Mouse (Mus musculus) T-helper 2 cell (primary cell): ENCODE measurements around the gene a.

ENCODE experiments used
- in situ Hi-C: fragments of 300-600 bp; cut with MboI, MseI; formaldehyde crosslinking; loops from one replicate; pipeline ENCODE4 v1.15.1; 2025; ENCODE audit warnings: high pct_unique_total_duplicates

a gene

DNA sequence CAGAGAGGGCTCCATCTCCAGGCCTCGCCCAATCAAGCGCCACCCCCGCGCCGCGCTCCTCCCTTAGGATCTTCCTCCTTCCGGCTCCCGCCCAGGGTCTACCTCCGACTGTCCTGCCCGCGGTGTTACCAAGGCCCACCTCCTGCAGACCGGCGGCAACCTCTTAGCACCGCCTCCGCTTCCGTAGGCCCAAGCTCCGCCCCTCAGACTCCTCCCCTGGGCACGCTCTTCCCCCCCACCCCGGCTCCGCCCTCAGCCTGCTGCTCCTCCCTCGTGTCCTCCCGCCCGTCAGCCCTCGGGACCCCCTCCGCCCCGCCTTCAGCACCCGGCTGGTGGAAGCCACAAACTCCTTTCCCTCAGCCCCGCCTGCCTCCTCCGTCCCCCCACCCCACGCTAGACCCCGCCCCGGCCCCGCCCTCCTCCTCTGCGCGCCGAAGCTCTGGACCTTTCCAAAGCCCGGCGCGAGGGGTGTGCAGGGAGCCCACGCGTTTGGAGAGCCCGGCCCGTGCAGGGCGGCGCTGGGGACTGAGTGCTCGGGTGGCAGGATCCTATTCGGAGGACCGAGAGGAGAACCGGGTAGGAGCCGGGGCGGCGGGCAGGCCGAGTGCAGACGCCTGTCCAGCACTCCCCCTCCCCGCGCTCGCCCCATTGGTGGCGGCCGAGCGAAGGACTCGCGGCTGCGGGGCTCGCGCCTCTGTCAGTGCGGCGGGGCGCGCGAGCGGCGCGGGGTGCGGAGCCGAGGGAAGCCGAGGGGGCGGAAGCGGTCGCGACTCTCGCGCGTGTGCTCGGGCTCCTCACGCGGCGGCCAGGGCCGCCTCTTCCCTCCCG lies at the start of gene a, which contains the start of gene Raly:
a (plus strand) TSS at position 747 of the 828 bp plus-strand sequence.
Raly (plus strand) TSS at position 441 of the 828 bp plus-strand sequence.
- in situ Hi-C loops: no loop called here

DNA sequence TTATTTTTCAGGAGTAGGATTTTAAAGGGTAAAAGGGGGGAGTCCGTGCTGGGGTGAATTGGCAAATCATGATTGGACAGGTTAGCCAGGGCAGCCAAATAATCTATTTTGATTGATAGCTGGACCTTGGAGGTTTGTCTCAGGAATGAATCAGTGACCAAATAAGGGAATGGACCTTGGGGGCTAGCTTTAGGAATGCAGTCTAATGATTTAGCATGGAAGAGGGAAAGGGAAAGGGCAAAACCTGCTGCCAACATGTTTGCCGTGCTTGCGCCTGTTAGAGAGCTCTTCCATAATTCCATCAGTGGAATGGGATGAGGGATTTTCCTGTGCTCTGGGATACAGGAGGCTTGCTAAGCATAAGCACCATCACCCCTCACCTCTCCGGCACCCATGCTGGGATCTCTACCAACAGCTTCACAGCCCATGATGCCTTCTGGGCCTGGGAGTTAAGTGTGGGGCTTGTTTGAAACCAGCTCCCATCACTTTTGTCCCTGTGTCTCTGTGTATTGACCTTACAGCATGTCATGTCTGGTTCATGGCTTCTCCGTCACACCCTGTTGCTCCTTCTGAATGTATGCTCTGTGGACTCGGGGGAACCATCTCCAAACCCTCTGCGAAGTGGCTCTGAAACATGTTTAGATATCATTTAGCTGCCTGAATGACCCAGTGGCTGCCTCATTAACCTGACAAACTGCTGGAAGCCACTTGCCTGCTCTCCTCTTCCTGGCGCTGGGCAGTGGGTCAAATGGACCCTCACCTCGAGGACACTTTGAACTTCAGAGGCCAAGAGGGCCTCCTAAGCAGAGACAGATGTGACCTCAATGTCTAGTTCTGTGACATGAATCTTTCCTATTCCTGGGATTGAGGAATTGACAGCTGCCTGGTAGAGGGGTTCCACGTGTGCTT lies 48.0 kb upstream of the a start:
- in situ Hi-C loops: no loop called here

DNA sequence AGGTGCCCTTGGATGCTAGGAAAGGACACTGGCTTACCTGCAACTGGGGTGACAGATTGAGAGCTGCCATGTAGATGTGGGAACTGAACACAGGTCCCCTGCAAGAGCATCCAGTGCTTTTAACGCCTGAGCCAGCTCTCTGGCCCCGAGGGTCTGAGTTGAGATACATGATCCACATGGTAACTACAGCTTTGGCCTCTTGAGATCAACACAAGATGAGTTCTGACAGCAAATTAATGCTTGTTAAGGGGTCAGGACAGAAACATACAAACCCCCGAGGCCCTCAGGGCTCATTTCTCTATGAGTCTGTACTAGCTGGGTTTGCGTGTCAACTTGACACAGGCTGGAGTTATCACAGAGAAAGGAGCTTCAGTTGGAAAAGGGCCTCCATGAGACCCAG lies 47.3 kb upstream of the a start:
- in situ Hi-C loops: no loop called here

DNA sequence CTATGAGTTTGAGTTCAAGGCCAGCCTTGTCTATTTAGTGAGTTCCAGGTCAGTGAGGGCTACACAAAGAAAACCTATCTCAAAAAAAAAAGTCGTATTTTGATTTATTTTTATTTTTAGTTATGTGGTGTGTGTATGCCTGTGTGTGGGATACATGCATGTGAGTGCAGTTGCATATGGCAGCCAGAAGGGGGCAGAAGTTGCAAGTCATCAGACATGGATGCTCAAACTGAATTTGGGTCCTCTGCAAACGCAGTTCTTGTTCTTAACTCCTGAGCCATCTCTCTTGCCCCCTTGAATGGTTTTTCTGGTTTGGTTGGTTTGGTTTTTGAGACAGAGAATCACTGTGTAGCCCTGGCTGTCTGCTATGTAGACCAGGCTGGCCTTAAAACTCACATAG lies 42.8 kb upstream of the a start:
- in situ Hi-C loops: no loop called here

DNA sequence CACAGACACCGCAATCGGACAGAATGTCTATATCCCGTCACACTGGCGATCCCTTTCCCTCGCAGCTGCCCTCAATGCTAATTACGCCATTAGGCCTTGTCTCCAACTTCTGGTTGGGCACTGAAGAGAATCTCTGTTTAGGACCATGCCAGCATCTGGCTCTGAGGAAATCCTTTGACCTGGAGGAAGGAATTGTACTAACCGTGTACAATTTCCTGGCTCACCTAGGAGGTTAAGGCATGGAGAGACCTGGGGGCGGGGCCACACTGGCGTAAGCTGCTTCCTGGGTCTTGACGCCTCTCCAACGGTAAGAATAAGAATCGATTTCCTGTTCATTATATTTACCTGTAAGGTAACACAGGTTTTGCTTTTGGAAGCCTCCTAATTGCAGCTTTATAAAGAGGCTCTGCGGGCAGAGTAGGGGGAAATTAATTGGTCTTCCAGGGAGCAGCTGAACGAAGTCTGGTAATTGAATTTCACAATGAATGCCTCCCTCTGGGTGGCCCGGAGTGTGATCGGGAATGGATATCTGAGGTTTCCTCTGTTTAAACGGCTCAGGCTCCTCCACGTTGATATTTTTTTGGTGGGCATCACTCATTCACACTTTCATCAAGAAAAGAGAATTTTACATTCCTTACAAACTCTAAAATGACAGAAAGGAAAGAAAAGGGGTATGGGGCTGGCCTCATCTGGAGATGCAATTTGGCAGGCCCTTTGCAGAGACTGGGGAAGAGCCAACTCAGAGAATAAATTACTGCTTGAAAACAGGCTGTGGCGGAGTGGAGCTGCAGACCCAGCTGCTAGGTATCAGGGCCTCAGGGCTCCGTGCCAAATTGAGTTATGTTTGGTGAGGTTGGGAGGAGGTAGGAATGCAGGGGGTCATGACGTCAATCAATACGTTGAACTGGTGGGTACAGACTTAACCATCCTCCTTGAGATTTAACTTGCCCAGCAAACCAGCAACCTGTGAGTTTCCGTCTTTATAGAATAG lies 41.9 kb upstream of the a start:
- in situ Hi-C loops: no loop called here

DNA sequence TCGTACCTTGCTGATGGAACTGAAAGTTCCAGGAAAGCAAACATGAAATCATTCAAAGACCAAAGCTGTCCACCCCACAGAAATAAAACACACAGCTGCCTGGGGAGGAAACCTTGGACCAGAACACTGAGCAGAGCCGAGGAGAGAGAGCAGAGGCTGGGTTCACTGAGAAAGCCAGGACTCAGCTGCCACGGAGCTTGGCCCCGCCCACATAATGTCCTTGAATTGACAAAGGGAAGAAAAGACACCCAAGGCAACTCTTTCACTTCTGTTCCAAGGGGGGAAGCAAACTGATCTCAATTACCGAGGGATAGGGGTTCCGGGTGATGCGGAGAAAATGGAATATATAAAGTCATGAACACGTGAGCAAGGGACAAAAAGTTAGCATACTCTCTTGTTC lies 39.3 kb upstream of the a start:
- in situ Hi-C loops: no loop called here

DNA sequence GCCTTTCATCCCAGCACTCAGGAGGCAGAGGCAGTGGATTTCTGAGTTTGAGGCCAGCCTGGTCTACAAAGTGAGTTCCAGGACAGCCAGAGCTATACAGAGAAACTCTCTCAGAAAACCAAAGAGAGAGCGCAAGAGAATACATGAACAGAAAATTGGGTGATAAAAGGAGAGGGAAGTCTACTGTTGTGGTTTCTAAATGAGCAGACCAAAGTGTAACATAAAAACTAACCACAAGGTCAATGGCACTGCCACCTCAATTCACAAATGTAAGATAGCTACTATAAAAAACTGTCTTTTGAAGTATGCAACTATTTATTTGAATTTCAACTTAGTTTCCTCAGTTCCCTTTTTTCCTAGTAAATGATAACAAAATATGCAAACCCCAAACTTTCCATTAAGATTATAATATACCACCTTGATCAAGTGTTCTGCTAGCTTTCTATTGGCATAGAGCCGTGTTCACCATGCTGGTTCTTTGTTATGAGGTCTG lies 37.1 kb upstream of the a start:
- in situ Hi-C loops: no loop called here

DNA sequence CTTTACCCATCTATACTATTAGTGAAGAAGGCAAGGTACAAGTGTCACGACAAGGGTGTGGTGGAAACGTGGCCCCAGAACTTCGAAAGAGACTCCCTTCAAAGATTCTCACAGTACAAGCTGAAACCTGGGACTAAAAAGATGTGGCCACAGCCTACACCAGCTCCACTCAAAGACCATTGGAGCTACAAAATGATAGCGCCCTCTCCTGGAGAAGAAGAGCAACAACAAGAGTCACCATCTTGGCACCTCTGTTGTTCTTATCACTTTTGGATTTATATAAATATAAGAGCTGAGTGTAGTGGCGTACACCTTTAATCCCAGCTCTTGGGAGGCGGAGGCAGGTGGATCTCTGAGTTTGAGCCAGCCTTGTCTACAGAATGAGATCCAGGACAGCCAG lies 35.4 kb upstream of the a start:
- in situ Hi-C loops: no loop called here

DNA sequence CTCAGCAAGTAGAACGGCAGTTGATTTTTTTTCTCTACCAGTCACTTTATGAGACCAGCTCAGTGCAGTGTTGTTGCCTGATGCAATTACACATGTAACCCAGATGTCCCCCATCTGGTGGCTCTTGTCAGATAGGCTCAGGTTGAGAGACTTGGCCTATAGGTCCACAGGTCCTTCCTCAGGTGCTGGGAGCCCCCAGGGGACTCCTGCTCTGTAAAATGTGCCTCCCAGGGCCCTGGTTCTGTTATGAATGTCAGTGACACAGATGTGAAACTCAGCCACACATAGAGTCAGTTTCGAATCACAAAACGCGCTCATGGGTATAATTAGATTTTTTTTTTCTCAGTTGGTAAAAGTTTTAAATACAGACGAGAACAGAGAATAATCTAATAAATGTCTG lies 33.5 kb upstream of the a start:
- in situ Hi-C loops: no loop called here

DNA sequence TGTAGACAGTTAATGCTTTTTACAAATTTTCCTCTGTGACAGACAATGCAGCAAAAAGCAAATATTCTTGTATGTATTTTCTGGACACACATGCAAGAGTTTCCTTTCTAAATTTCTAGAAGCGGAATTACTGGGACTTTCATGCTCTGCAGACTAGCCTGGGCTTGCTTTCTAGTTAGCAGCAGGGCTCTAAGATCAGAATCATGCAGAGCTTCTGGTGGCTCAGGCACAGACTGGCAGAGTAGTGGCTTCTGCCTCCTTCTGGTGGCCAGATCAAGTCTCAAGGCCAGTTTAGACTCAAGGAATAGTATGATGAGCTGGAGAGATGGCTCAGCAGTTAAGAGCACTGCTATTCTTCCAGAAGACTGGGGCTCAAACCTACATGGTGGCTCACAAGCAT lies 32.7 kb upstream of the a start:
- in situ Hi-C loops: no loop called here

DNA sequence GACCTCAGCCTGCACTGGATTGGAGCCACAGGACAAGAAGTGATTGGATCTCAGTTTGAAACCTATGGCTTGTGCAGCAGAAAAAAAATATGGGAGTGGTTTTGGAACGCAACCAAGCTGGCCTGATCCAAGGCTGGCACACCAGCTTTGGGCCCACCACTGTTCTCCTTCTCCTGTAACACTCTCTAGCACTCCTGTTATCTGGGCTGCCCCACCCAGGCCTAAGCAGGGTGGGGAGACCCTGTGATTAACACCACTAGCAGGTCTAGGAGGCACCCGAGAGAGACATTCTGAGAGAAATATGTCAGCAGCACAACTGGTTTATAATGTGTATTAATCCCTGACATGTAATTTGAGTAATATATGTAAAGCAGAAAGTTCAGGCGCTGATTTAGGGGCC lies 28.0 kb upstream of the a start:
- in situ Hi-C loops: loop anchor here (10.0 kb wide), 1 partner anchor 72 kb away; no protein-coding TSS in a partner anchor

DNA sequence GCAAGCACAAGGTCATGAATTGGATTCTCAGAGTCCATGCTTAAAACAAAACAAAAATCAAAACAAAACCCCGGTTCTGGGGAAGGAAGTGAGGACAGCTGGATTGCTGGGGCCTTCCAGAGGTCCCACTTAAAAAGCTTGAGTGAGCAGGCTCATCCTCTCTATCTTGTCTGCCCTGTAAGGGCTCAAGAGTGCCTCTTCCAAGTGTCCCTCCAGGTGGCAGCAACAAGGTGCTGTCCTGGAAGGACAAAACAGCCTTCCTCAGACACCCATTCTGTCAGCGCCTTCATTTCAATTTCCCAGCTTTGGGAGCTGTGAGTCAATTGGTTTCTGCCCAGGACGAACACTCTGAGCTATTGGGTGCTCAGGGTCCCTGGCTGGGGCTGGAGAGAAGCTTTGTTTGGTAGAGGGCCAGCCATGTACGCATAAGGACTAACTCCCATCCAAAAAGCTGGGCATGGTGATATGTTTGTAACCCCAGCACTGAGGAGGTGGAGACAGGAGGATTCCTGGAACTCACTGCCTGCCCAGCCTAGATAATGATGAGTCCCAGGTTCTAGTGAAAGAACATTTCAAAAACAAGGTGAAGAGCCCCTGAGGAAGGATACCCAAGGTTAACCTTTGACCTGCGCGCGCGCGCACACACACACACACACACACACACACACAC lies 26.2 kb upstream of the a start:
- in situ Hi-C loops: loop anchor here (5.0 to 10.0 kb wide), 2 partner anchors 43 to 70 kb away; no protein-coding TSS in a partner anchor

DNA sequence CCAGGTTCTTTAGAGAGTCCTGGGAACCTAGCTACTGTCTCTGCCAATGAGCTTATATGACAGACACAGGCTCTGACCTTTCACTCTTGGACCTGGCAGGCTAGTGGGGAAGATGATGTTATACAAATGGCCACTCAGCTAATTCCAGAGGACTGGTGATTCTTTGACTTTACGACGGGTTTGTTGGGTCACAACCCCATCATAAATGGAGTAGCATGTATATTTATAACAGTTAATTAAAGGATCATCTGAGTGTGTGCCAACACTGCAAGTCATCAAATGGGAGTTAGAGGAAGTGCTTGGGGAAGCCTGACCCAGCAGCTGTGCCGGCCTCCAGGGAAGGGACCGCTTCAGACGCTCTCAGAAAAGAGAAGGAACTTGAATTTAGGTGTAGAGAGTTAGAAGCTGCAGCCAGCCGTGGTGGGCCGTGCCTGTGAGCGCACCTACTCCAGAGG lies 25.6 kb upstream of the a start:
- in situ Hi-C loops: loop anchor here (5.0 to 10.0 kb wide), 2 partner anchors 43 to 69 kb away; no protein-coding TSS in a partner anchor

DNA sequence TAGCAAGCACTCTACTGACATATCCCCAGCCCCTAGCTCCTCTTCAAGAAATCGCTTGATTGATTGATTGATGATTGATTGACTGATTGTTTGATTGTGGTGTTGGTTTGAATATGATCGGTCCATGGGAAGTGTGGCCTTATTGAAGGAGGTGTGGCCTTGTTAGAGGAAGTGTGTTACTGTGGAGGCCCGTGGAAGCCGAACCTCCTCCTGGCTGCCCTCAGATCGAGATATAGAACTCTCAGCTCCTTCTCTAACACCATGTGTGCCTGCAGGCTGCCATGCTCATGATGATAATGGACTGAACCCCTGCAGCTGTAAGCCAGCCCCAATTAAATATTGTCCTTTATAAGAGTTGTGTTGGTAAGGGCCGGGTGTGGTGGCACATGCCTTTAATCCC lies 24.2 kb upstream of the a start:
- in situ Hi-C loops: loop anchor here (5.0 to 10.0 kb wide), 2 partner anchors 45 to 68 kb away; no protein-coding TSS in a partner anchor

DNA sequence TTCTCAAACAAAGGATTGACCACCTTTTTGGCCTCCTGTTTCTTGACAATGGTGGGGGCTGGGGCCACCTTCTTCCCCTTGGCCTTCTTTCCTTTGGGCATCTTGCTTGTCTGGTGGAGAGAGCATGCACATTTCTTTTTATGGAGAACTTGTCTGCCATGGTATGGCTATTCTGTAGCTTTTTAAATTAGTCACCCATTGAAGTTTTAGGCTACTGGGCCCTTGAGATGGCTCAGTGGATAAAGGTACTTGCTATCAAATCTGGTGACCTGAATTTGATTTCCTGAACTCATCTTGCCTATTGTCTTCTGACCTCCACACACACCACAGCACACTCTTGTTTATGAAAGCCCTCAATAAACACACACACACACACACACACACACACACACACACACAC lies 21.3 kb upstream of the a start, which contains the start of gene Gm14214:
Gm14214 (minus strand) TSS at position 101 of the 400 bp plus-strand sequence.
- in situ Hi-C loops: loop anchor here (5.0 to 10.0 kb wide), 2 partner anchors 48 to 65 kb away; no protein-coding TSS in a partner anchor

DNA sequence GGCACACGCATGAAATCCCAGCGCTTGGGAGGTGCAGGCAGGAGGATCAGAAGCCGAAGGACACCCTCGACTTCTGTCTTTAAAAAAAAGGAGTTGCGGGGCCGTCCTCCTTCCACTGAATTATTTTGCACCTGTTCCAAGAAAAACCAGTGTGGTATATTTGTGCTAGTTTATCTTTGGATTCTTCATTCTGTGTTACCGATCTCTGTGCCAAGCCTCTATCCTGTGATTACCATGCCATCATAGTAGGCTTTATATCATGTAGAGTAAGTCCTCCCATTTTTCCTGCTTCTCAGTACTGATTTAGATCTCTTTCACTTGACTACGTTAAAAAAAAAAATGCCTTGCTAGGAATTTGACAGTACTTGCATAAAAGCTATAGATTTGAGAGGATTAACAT lies 19.6 kb upstream of the a start:
- in situ Hi-C loops: no loop called here

DNA sequence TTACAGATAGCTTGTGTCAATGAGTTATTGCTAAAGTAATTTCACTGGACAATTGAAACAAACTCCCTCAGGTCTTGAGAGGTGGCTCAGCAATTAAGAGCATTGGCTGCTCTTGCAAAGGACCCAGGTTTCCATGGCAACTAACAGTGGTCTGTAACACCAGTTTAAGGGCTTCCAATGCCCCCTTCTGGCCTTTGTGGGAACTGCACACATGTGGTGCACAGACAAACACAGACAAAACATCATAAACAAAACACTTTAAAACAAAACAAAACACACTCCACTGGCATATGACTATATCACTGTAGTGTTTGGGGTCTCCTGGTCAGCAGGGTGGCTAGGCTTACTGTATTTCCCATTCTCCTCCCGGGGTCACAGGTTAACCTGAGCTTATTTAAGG lies 17.2 kb upstream of the a start:
- in situ Hi-C loops: no loop called here

DNA sequence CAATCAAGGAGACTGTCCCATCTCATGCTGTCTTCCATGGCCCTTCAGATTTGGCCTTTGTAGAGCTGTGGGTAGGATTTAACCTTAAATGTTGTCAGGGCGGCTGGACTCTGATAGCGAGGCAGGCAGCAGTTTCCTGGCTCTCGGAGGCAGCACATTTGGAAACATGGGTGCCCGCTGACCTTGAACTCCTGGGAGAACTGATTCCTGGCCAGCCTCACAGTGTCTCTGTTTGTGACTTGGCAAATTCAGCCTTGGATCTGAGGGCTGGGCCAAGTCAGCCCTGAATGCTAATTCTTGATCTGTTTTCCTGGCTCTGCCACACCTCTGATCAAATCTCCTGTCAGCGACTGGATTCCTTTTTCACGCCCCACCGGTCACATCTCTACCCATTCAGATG lies 14.7 kb upstream of the a start:
- in situ Hi-C loops: no loop called here

DNA sequence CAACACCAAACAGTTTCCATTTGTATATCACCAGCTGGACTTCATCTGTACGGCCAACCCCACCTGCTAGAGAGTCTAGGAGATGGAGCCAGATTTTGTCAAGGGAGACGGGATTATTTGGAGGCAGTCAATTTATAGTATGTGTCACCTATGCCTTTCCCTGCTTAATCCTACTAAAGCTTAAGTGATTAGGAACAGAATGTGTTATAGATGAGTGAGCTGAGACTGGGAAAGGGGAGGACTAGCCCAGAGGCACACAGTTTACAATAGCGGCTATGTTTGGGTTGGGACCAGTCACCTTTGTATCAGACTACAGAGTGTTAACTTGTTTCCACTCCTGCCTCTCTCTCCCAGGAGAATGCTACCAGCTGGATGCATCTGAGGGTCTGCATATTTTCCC lies 11.6 kb upstream of the a start:
- in situ Hi-C loops: no loop called here

DNA sequence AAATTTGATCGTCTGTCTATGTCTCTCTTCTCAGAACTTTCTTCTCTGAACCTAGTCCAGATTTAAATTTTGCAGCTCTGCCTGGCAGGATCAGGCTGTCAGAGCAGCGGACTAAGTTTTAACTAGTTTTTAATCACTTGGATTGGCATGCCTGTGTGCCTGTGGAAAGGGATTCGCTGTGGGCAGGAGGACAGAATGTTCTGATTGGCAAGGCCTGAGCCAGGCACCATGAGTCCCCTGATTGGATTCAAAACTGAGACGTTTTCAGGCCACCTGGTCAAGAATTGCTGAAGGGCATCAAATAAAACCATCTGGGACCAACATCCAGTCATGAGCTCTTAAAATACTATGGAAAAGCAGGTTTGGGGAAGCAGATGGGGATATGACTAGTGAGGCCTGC lies 8.8 kb upstream of the a start:
- in situ Hi-C loops: no loop called here
